Mouse (Mus musculus) kidney, adult 18-20 months (tissue): Measurements from ENCODE around the gene Hoxc10.

Experiments used
- DNase-seq: peaks from one replicate; pipeline ENCODE4 v3.0.0; 2021

Gene Hoxc10

GRCm38 (mm10) chr15:103011928-103012486 lies 45.4 kb downstream of the Hoxc10 start:
- peak; percentile 16 for DNase-seq

- DNase-seq = peak; percentile 60
These were observed 46.8 kb downstream of the Hoxc10 start for GRCm38 (mm10) chr15:103013238-103013984.

- peak; percentile 70 for DNase-seq
These were observed 47.8 kb downstream of the Hoxc10 start for GRCm38 (mm10) chr15:103014166-103015008.

GRCm38 (mm10) chr15:103015009-103015399 lies 48.4 kb downstream of the Hoxc10 start:
- DNase-seq = peak; percentile 30

GRCm38 (mm10) chr15:103015406-103016166 lies 49.0 kb downstream of the Hoxc10 start:
- DNase-seq = peak; percentile 8

- no peak for DNase-seq
These were observed 52.0 kb downstream of the Hoxc10 start, which contains the start of gene Hoxc4 for GRCm38 (mm10) chr15:103018636-103019035. TSS of gene Hoxc4 (plus strand) at chr15:103018934.

GRCm38 (mm10) chr15:103020899-103021418 lies 54.4 kb downstream of the Hoxc10 start:
- no peak for DNase-seq
